Mouse (Mus musculus): Measurements from ENCODE around the gene Rrm1.

DNA sequence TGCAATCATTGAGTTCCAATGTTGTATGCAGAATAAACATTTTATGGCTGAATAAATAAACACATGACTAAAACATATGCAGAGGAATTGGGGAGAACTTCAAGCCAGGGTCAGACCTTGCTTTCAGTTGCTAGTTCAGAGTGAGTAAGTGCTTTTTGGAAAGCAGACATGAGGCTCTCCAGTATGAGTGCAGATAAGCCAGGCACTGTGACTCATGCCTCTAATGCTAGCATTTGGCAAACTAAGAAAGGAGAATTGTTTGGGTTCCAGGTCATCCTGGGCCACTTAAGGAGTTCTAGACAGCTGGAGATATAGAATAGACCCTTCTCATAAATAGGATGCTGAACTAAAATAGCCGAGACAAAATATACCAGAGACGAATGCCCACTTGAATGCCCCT, 42.2 kb downstream of the Rrm1 start:
- no peak for TF ChIP-seq CTCF (IDR thresholded peaks at IDR 0.05; ENCODE audit: control insufficient read depth, insufficient read depth, insufficient read length)
- no peak for TF ChIP-seq MYOD1 (IDR thresholded peaks at IDR 0.05; ENCODE audit: control insufficient read depth, insufficient read length, low read depth)
- no peak for TF ChIP-seq USF1 (IDR thresholded peaks at IDR 0.05; ENCODE audit: low read depth)
- TF ChIP-seq MYOG (IDR thresholded peaks at IDR 0.05; ENCODE audit: control insufficient read depth, extremely low read depth, insufficient read length), result no peak
- TF ChIP-seq MAX (IDR thresholded peaks at IDR 0.05), result no peak

Data from C2C12 (cell line).